Mouse (Mus musculus): ENCODE results near the gene Mmp14. TPM values are rescaled to one million over a fixed set of nuclear protein-coding genes. Genes with fewer than 3 reads are reported as not detected.
A peak's percentile ranks its signal among the peaks of the same experiment; 100 is the strongest.

Mmp14 gene
- polyA plus RNA-seq, 2 experiments from 2014 or later = not detected

- ATAC-seq = no peak
Observed at GRCm38 (mm10) chr14:54477172-54477909, 45.9 kb downstream of the Mmp14 start.

GRCm38 (mm10) chr14:54479451-54479920 is 48.1 kb downstream of the Mmp14 start:
- ATAC-seq = peak; percentile 56

- ATAC-seq = peak; percentile 22
Observed at GRCm38 (mm10) chr14:54480673-54481072, 49.3 kb downstream of the Mmp14 start.

- ATAC-seq = peak; percentile 79
Observed at GRCm38 (mm10) chr14:54481402-54481801, 50.0 kb downstream of the Mmp14 start.

- ATAC-seq = no peak
Observed at GRCm38 (mm10) chr14:54482498-54482897, 51.1 kb downstream of the Mmp14 start.

- no peak for ATAC-seq
Observed at GRCm38 (mm10) chr14:54485899-54486298, 54.5 kb downstream of the Mmp14 start.

GRCm38 (mm10) chr14:54487732-54488131 is 56.3 kb downstream of the Mmp14 start:
- no peak for ATAC-seq

GRCm38 (mm10) chr14:54488350-54488749 is 56.9 kb downstream of the Mmp14 start:
- no peak for ATAC-seq

GRCm38 (mm10) chr14:54492345-54493131 is 61.1 kb downstream of the Mmp14 start:
- peak; percentile 94 for ATAC-seq

- no peak for ATAC-seq
Observed at GRCm38 (mm10) chr14:54493236-54493635, 61.8 kb downstream of the Mmp14 start.

GRCm38 (mm10) chr14:54494234-54494633 is 62.8 kb downstream of the Mmp14 start:
- peak; percentile 60 for ATAC-seq

Other genes starting within 250 kb of the Mmp14 start
- 100 to 1,000 TPM; 437 to 457 TPM for gene Dad1, start 177.5 kb upstream of the Mmp14 start, polyA plus RNA-seq (2017; shearing (Covaris generic))
- 10 to 100 TPM; 19.5 to 30.2 TPM for gene Abhd4, start 177.4 kb upstream of the Mmp14 start, polyA plus RNA-seq (2017; shearing (Covaris generic))
- under 1 TPM in 1 of 2 experiments, not detected in 1; 0.11 TPM for gene Olfr49, start 146.7 kb upstream of the Mmp14 start, polyA plus RNA-seq (2017; shearing (Covaris generic))
- gene Oxa1l, start 70.8 kb upstream of the Mmp14 start, polyA plus RNA-seq (2017; shearing (Covaris generic)) = 10 to 100 TPM; 77.4 to 80.4 TPM
- 1 to 10 TPM; 1.2 to 1.3 TPM for gene Slc7a7, start 13.8 kb upstream of the Mmp14 start, polyA plus RNA-seq (2017; shearing (Covaris generic))
- gene Mrpl52, start 4.7 kb upstream of the Mmp14 start, polyA plus RNA-seq (2017; shearing (Covaris generic)) = 100 to 1,000 TPM; 216 to 249 TPM
- 10 to 100 TPM; 59.9 to 60.2 TPM for gene Lrp10, start 32.5 kb downstream of the Mmp14 start, polyA plus RNA-seq (2017; shearing (Covaris generic))
- gene Rem2, start 44.5 kb downstream of the Mmp14 start, polyA plus RNA-seq (2017; shearing (Covaris generic)) = 1 to 10 TPM in 1 of 2 experiments, under 1 TPM in 1; 0.54 to 1.1 TPM
- gene Prmt5, start 85.9 kb downstream of the Mmp14 start, polyA plus RNA-seq (2017; shearing (Covaris generic)) = 10 to 100 TPM; 44.9 to 54.8 TPM
- 10 to 100 TPM; 21.0 to 28.8 TPM for gene Haus4, start 123.0 kb downstream of the Mmp14 start, polyA plus RNA-seq (2017; shearing (Covaris generic))
- gene Ajuba, start 145.9 kb downstream of the Mmp14 start, polyA plus RNA-seq (2017; shearing (Covaris generic)) = not detected
- gene 4931414P19Rik, start 174.4 kb downstream of the Mmp14 start, polyA plus RNA-seq (2017; shearing (Covaris generic)) = 1 to 10 TPM; 3.7 to 6.9 TPM
- gene Psmb5, start 186.4 kb downstream of the Mmp14 start, polyA plus RNA-seq (2017; shearing (Covaris generic)) = 100 to 1,000 TPM; 154 to 163 TPM
- not detected for gene Psmb11, start 189.8 kb downstream of the Mmp14 start, polyA plus RNA-seq (2017; shearing (Covaris generic))
- not detected for gene Gm17606, start 209.3 kb downstream of the Mmp14 start, polyA plus RNA-seq (2017; shearing (Covaris generic))
- gene Cdh24, start 209.8 kb downstream of the Mmp14 start, polyA plus RNA-seq (2017; shearing (Covaris generic)) = under 1 TPM; 0.15 to 0.16 TPM